Mouse (Mus musculus) limb, embryonic 14.5 days (tissue): Measurements from ENCODE around the gene Lpcat2b. TPM values are rescaled to one million over a fixed set of nuclear protein-coding genes. Genes with fewer than 3 reads are reported as not detected.
A peak's percentile ranks its signal among the peaks of the same experiment; 100 is the strongest.
"Not testable (repeated sequence)": the region's sequence is repeated elsewhere in the genome, so short reads cannot be mapped to it uniquely, and the experiment has no call there.

Experiments used
- ATAC-seq: fragments of 200-750 bp; cut with Nextera tagmentation; 2 replicates; pipeline ENCODE4 v1.8.0; 2017; ENCODE audit warnings: low read depth, moderate number of reproducible peaks, moderate TSS enrichment; ENCODE audit not compliant: low FRiP score
- DNase-seq: peaks from one replicate; pipeline ENCODE4 v3.0.0-alpha.2; 2015; ENCODE audit warnings: low spot score
- H3K27ac ChIP-seq: fragments of 300-500 bp; sonication (generic); replicated peaks from 2 replicates; pipeline ENCODE4 v1.5.1; 2014; ENCODE audit warnings: low read depth, mild to moderate bottlenecking, low read length, moderate library complexity, mixed read lengths
- H3K27me3 ChIP-seq: fragments of 300-500 bp; sonication (generic); 2 replicates; pipeline ENCODE4 v1.6.1; 2014; ENCODE audit warnings: low read length, mixed read lengths; ENCODE audit not compliant: control insufficient read depth, insufficient read depth
- H3K36me3 ChIP-seq: fragments of 300-500 bp; sonication (generic); 2 replicates; pipeline ENCODE4 v1.6.1; 2014; ENCODE audit warnings: mild to moderate bottlenecking, low read length, moderate library complexity, mixed read lengths; ENCODE audit not compliant: control insufficient read depth, insufficient read depth
- H3K4me1 ChIP-seq: fragments of 300-500 bp; sonication (generic); 2 replicates; pipeline ENCODE4 v1.6.1; 2014; ENCODE audit warnings: antibody characterized with exemption, low read length, mixed read lengths; ENCODE audit not compliant: control insufficient read depth, insufficient read depth
- H3K4me2 ChIP-seq: fragments of 300-500 bp; sonication (generic); replicated peaks from 2 replicates; pipeline ENCODE4 v1.6.1; 2014; ENCODE audit warnings: low read depth, mild to moderate bottlenecking, low read length, moderate library complexity; ENCODE audit not compliant: severe bottlenecking
- H3K4me3 ChIP-seq: fragments of 300-500 bp; sonication (generic); replicated peaks from 2 replicates; pipeline ENCODE4 v1.5.1; 2014; ENCODE audit warnings: low read length
- H3K9ac ChIP-seq: fragments of 300-500 bp; sonication (generic); 2 replicates; pipeline ENCODE4 v1.6.1; 2014; ENCODE audit warnings: mild to moderate bottlenecking, low read depth, low read length, moderate library complexity; ENCODE audit not compliant: severe bottlenecking
- H3K9me3 ChIP-seq: fragments of 300-500 bp; sonication (generic); 2 replicates; pipeline ENCODE4 v1.6.1; 2016; ENCODE audit warnings: low read length; ENCODE audit not compliant: control insufficient read depth
- POLR2A ChIP-seq: fragments of 200-500 bp; IDR thresholded peaks from 2 replicates; pipeline ENCODE4 v1.8.0; 2012; ENCODE audit warnings: inconsistent platforms, mild to moderate bottlenecking, moderate library complexity, borderline replicate concordance; ENCODE audit not compliant: insufficient read depth, insufficient read length; ENCODE audit errors: extremely low read depth
- WGBS: fragments of 180-500 bp; shearing (Covaris S2); extraction: QIAGEN DNeasy Blood & Tissue Kit; methylation state at CpG from one replicate; pipeline ENCODE4 v1.1.7; 2014; 5-methylcytosine and 5-hydroxymethylcytosine counted together
- polyA plus RNA-seq, 2 experiments: library from polyadenylated mRNA; depleted of rRNA in 1 of 2; stranded (reverse) in 1 of 2; unstranded in 1 of 2; fragments of >200 nt; fragmentation: Nextera tagmentation in 1 of 2; extraction: Ambion mirVana in 1 of 2; gene quantifications; 2 replicates each; pipeline versions ENCODE4 v1.2.1 to v1.2.3; 2012 to 2014

Lpcat2b gene
- not detected in 2 replicates for polyA plus RNA-seq (2012; rRNA removed)
- not detected in 2 replicates for polyA plus RNA-seq (2014; fragmentation: Nextera tagmentation; extraction: Ambion mirVana)

- no peaks in the 10 kb centered on the region for H3K9me3 ChIP-seq
Observed at GRCm38 (mm10) chr5:107431249-107431648, at the start of gene Lpcat2b. TSS of gene Lpcat2b (plus strand) at chr5:107431549.

DNA sequence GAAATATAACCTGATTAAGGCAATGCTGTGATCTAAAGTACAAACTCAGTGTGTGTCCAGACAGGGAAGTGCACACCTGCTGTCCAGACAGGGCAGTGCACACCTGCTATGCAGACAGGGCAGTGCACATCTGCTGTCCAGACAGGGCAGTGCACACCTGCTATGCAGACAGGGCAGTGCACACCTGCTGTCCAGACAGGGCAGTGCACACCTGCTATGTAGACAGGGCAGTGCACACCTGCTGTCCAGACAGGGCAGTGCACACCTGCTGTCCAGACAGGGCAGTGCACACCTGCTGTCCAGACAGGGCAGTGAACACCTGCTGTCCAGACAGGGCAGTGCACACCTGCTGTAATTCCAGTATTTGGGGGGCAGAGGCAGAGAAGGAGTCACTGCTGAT is 44.9 kb upstream of the Lpcat2b start:
- not testable (repeated sequence) for H3K9me3 ChIP-seq, H3K4me2 ChIP-seq, H3K27ac ChIP-seq, H3K9ac ChIP-seq, DNase-seq, H3K4me1 ChIP-seq, ATAC-seq, H3K4me3 ChIP-seq, H3K27me3 ChIP-seq
- peaks cover 17% of the 10 kb centered on the region; the same call in 1 of the 2 replicates for H3K36me3 ChIP-seq

More at GRCm38 (mm10) chr5:107431249-107431648, at the start of gene Lpcat2b:
- Histone ChIP-seq H3K4me2 (no peak within 1 kb of the TSS), H3K36me3 (no peaks in the 10 kb centered on the region), H3K4me3 (no peak within 1 kb of the TSS), H3K27ac (no peak within 1 kb of the TSS), H3K27me3 (no peaks in the 10 kb centered on the region), H3K4me1 (no peaks in the 10 kb centered on the region), H3K9ac (no peak within 1 kb of the TSS)
- DNase-seq (no peak), ATAC-seq (no peak)
- 74% methylated on average over 3 of the region's 3 CpGs for WGBS
- no peak for TF ChIP-seq POLR2A

DNA sequence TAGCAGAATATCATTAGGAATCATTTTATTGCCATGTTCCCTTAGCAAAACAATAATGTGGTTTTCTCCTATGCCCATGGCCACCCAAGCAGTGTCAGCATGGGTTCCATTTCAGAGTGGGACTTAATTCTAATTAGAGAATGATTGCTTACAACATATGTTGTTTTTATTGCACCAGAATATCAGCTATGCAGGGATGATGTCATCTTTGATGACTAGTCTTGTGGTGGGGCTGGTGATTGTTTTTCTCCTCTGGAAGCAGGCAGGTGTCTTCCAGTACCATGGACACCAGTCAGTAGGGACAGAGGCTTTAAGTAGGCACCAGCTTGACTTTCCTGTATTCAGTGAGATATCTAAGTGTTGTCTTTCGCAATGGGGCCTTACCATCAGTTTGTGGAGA is 43.6 kb upstream of the Lpcat2b start:
- H3K27ac ChIP-seq, result no peak overlapping the region
- H3K4me1 ChIP-seq, result no peaks in the 10 kb centered on the region
- DNase-seq, result no peak
- H3K4me3 ChIP-seq, result no peak overlapping the region
- peaks cover 9% of the 10 kb centered on the region; the same call in 1 of the 2 replicates for H3K36me3 ChIP-seq
- TF ChIP-seq POLR2A, result no peak
- H3K9ac ChIP-seq, result no peak overlapping the region
- no peak for ATAC-seq
- no peaks in the 10 kb centered on the region for H3K9me3 ChIP-seq
- 87% methylated on average over 1 of the region's 1 CpGs for WGBS
- no peaks in the 10 kb centered on the region for H3K27me3 ChIP-seq
- H3K4me2 ChIP-seq, result no peak overlapping the region

- no peaks in the 10 kb centered on the region for H3K27me3 ChIP-seq
- ATAC-seq, result no peak
- H3K4me3 ChIP-seq, result no peak overlapping the region
- no peaks in the 10 kb centered on the region for H3K9me3 ChIP-seq
- H3K9ac ChIP-seq, result no peak overlapping the region
- 88% methylated on average over 2 of the region's 2 CpGs for WGBS
- TF ChIP-seq POLR2A, result no peak
- no peak overlapping the region for H3K27ac ChIP-seq
- DNase-seq, result no peak
- peaks cover 2% of the 10 kb centered on the region; the same call in 1 of the 2 replicates for H3K36me3 ChIP-seq
- H3K4me1 ChIP-seq, result no peaks in the 10 kb centered on the region
- H3K4me2 ChIP-seq, result no peak overlapping the region
Observed at GRCm38 (mm10) chr5:107389373-107389772, 42.0 kb upstream of the Lpcat2b start.

- no peak for TF ChIP-seq POLR2A
- no peaks in the 10 kb centered on the region for H3K9me3 ChIP-seq
- H3K4me3 ChIP-seq, result no peak overlapping the region
- no peak overlapping the region for H3K4me2 ChIP-seq
- WGBS, result 30% methylated on average over 2 of the region's 2 CpGs
- H3K27me3 ChIP-seq, result no peaks in the 10 kb centered on the region
- no peak overlapping the region for H3K9ac ChIP-seq
- H3K36me3 ChIP-seq, result no peaks in the 10 kb centered on the region
- no peaks in the 10 kb centered on the region for H3K4me1 ChIP-seq
- ATAC-seq, result no peak
- DNase-seq, result no peak
- no peak overlapping the region for H3K27ac ChIP-seq
Observed at GRCm38 (mm10) chr5:107394437-107394836, 36.9 kb upstream of the Lpcat2b start.

DNA sequence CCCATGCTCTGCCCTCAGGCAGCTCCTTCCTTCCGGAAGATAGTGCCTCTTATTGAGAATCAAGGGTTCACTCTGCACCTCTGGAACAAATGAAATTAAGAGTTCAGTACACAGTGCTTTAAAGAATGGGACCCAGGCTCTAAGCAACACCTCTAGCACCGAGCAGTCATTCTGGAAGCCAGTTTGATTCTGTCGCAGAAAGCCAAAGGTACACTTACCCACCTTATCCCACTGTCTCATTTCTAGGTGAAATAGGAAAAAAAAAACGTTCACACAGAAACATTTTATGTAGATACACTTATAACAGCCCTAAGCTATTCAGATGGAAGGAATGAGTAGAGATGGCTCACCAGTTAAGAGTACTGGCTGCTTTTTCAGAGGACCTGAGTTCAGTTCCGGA is 28.9 kb upstream of the Lpcat2b start, which contains the start of gene Ephx4:
Gene Ephx4 (plus strand): TSS at position 301 of the 400 bp plus-strand sequence.
- Histone ChIP-seq H3K9ac (peak within 1 kb of the TSS; percentile 70), H3K4me2 (peak within 1 kb of the TSS; percentile 99), H3K9me3 (no peaks in the 10 kb centered on the region), H3K27ac (no peak within 1 kb of the TSS), H3K4me3 (peak within 1 kb of the TSS; percentile 61), H3K36me3 (no peaks in the 10 kb centered on the region), H3K27me3 (peaks cover 24% of the 10 kb centered on the region), H3K4me1 (no peaks in the 10 kb centered on the region)
- DNase-seq (no peak), ATAC-seq (no peak)
- TF ChIP-seq POLR2A, result no peak
- 19% methylated on average over 5 of the region's 5 CpGs for WGBS
